Comparison of ENCODE assay signal across 7 mouse cellular contexts in genomic region chr2:45514290-45515180, GRCm38 (mm10).
DNase-seq lines count a peak whose midpoint lies in the region; ATAC-seq and TF ChIP-seq lines count a peak whose summit lies in the region.

No protein-coding gene starts in this region.

- no peak for DNase-seq in liver, postnatal 0 days
- DNase-seq in embryonic facial prominence, embryonic 14.5 days (ENCODE audit: low spot score) = peak; percentile 79
- DNase-seq in mesoderm, embryonic 11.5 days (ENCODE audit: low read depth, low spot score) = peak; percentile 61
- DNase-seq in thymus, postnatal 36 days = no peak
- DNase-seq in ovary, postnatal 10 days (ENCODE audit: low spot score) = no peak

- H3K4me3 ChIP-seq in liver, postnatal 0 days (ENCODE audit: low read depth, low read length) = no peak overlapping the region
- H3K4me3 ChIP-seq in liver, embryonic 12.5 days = no peak overlapping the region
- no peak overlapping the region for H3K4me3 ChIP-seq in embryonic facial prominence, embryonic 14.5 days (ENCODE audit: low read depth, low read length)
- no peak overlapping the region for H3K4me3 ChIP-seq in intestine, embryonic 15.5 days (replicated peaks)

- WGBS in liver, postnatal 0 days (ENCODE audit: insufficient replicate concordance) = 56% methylated on average over 4 of the region's 4 CpGs
- WGBS in liver, embryonic 12.5 days (ENCODE audit: insufficient replicate concordance) = 47% methylated on average over 4 of the region's 4 CpGs
- WGBS in embryonic facial prominence, embryonic 14.5 days = 40% methylated on average over 4 of the region's 4 CpGs
- WGBS in intestine, embryonic 15.5 days = 34% methylated on average over 4 of the region's 4 CpGs

- H3K9me3 ChIP-seq in liver, postnatal 0 days (ENCODE audit: low read length) = no peaks in the 10 kb centered on the region
- H3K9me3 ChIP-seq in liver, embryonic 12.5 days (replicated peaks) = no peaks in the 10 kb centered on the region
- no peaks in the 10 kb centered on the region for H3K9me3 ChIP-seq in embryonic facial prominence, embryonic 14.5 days (ENCODE audit: control insufficient read depth, low read length)
- no peaks in the 10 kb centered on the region for H3K9me3 ChIP-seq in intestine, embryonic 15.5 days

- H3K9ac ChIP-seq in liver, postnatal 0 days (replicated peaks) = no peak overlapping the region
- no peak overlapping the region for H3K9ac ChIP-seq in liver, embryonic 12.5 days
- H3K9ac ChIP-seq in embryonic facial prominence, embryonic 14.5 days (ENCODE audit: low read depth, low read length) = no peak overlapping the region
- no peak overlapping the region for H3K9ac ChIP-seq in intestine, embryonic 15.5 days

- no peaks in the 10 kb centered on the region for H3K27me3 ChIP-seq in liver, postnatal 0 days (ENCODE audit: insufficient read depth, low read length)
- no peaks in the 10 kb centered on the region for H3K27me3 ChIP-seq in liver, embryonic 12.5 days (replicated peaks)
- no peaks in the 10 kb centered on the region for H3K27me3 ChIP-seq in embryonic facial prominence, embryonic 14.5 days (replicated peaks; ENCODE audit: control insufficient read depth, insufficient read depth, low read length)
- H3K27me3 ChIP-seq in intestine, embryonic 15.5 days (replicated peaks) = no peaks in the 10 kb centered on the region

- TF ChIP-seq EP300 in liver, postnatal 0 days (IDR thresholded peaks at IDR 0.05; ENCODE audit: low read depth) = peak; percentile 40; the same call in 1 of the 2 replicates

- no peak overlapping the region for H3K27ac ChIP-seq in liver, postnatal 0 days (ENCODE audit: low read depth)
- H3K27ac ChIP-seq in liver, embryonic 12.5 days = no peak overlapping the region
- 0 out of 2 replicates have a peak overlapping the region, but pooled peaks have one; percentile 12 for H3K27ac ChIP-seq in embryonic facial prominence, embryonic 14.5 days (replicated peaks; ENCODE audit: low read depth, low read length)
- H3K27ac ChIP-seq in intestine, embryonic 15.5 days = 0 out of 2 replicates have a peak overlapping the region, but pooled peaks have one; percentile 1

- no peak for ATAC-seq in liver, postnatal 0 days
- no peak for ATAC-seq in liver, embryonic 12.5 days
- ATAC-seq in embryonic facial prominence, embryonic 14.5 days (ENCODE audit: low read depth) = no peak
- peak; percentile 62 for ATAC-seq in intestine, embryonic 15.5 days

- no peaks in the 10 kb centered on the region for H3K4me1 ChIP-seq in liver, postnatal 0 days (ENCODE audit: insufficient read depth)
- no peaks in the 10 kb centered on the region for H3K4me1 ChIP-seq in liver, embryonic 12.5 days
- no peaks in the 10 kb centered on the region for H3K4me1 ChIP-seq in embryonic facial prominence, embryonic 14.5 days (ENCODE audit: control insufficient read depth, insufficient read depth, low read length)
- 0 out of 2 replicates have a peak, but pooled peaks cover 3% of the 10 kb centered on the region for H3K4me1 ChIP-seq in intestine, embryonic 15.5 days (replicated peaks)

- no peaks in the 10 kb centered on the region for H3K36me3 ChIP-seq in liver, postnatal 0 days (replicated peaks; ENCODE audit: insufficient read depth, low read length)
- H3K36me3 ChIP-seq in liver, embryonic 12.5 days = no peaks in the 10 kb centered on the region
- H3K36me3 ChIP-seq in embryonic facial prominence, embryonic 14.5 days (ENCODE audit: control insufficient read depth, insufficient read depth, low read length) = no peaks in the 10 kb centered on the region
- no peaks in the 10 kb centered on the region for H3K36me3 ChIP-seq in intestine, embryonic 15.5 days

- peak overlapping the region; percentile 30; the same call in 1 of the 2 replicates for H3K4me2 ChIP-seq in liver, postnatal 0 days (ENCODE audit: low read depth, low read length)
- no peak overlapping the region for H3K4me2 ChIP-seq in liver, embryonic 12.5 days
- no peak overlapping the region for H3K4me2 ChIP-seq in embryonic facial prominence, embryonic 14.5 days (ENCODE audit: low read depth, low read length)
- no peak overlapping the region for H3K4me2 ChIP-seq in intestine, embryonic 15.5 days (replicated peaks)

- no peak for TF ChIP-seq CTCF in liver, postnatal 0 days (IDR thresholded peaks at IDR 0.05; ENCODE audit: low read depth)

Comparison
In these comparisons a context has a peak if more than half of its experiments do, and no peak if none do; other contexts are left out.
1. DNase-seq: peak in embryonic facial prominence, embryonic 14.5 days (single experiment) and mesoderm, embryonic 11.5 days (single experiment); none in liver, postnatal 0 days (single experiment), thymus, postnatal 36 days (0 of 2) and ovary, postnatal 10 days (single experiment).
2. H3K27ac ChIP-seq: peak in embryonic facial prominence, embryonic 14.5 days (single experiment) and intestine, embryonic 15.5 days (single experiment); none in liver, postnatal 0 days (single experiment) and liver, embryonic 12.5 days (single experiment).